Mouse (Mus musculus) stomach, postnatal 0 days (tissue): ENCODE measurements around the gene Evi2b.

Experiments used
- CTCF ChIP-seq: IDR thresholded peaks from 2 replicates; pipeline ENCODE4 v1.5.1; 2016; ENCODE audit warnings: antibody characterized with exemption, low read depth, mild to moderate bottlenecking, moderate library complexity
- EP300 ChIP-seq: optimal IDR thresholded peaks from 2 replicates; pipeline ENCODE3; 2016; ENCODE audit warnings: antibody characterized with exemption

DNA sequence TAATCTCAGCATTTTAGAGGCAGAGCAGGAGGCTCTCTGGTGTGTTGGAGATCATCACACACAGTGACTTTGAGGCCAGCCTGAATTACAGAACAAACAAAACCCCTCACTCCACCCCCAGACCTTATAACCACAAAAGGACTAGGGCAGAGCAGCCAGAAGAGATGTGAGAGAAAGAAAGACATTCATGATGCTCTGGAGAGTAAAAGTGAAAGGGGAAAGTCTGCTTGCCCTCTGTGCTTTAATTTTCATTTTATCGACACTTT, 681 bp upstream of the Evi2b start:
- TF ChIP-seq CTCF, result no peak
- TF ChIP-seq EP300, result no peak
